Mouse (Mus musculus) kidney, postnatal 0 days (tissue): ENCODE measurements at regions not wholly inside any gene's neighbourhood (a gene's known extent, or its start where the extent isn't known, plus 50 kb on each side); places are given as distances from the start of the nearest gene placed in this dataset.

ENCODE experiments used
- ATAC-seq: fragments of 200-750 bp; cut with Nextera tagmentation; replicated peaks from 2 replicates; pipeline ENCODE4 v1.8.0; 2017; ENCODE audit warnings: low read depth, moderate number of reproducible peaks, moderate TSS enrichment, moderate library complexity; ENCODE audit not compliant: low FRiP score
- DNase-seq: peaks from one replicate; pipeline ENCODE4 v3.0.0-alpha.2; 2016; ENCODE audit warnings: low spot score
- H3K27ac ChIP-seq: fragments of 300-500 bp; sonication (generic); 2 replicates; pipeline ENCODE4 v1.5.1; 2014; ENCODE audit warnings: mild to moderate bottlenecking
- H3K27me3 ChIP-seq: fragments of 300-500 bp; sonication (generic); 2 replicates; pipeline ENCODE4 v1.6.1; 2014; ENCODE audit warnings: low read length, mixed read lengths; ENCODE audit not compliant: insufficient read depth
- H3K36me3 ChIP-seq: fragments of 300-500 bp; sonication (generic); 2 replicates; pipeline ENCODE4 v1.6.1; 2014; ENCODE audit warnings: low read length, mixed read lengths; ENCODE audit not compliant: insufficient read depth
- H3K4me1 ChIP-seq: fragments of 300-500 bp; sonication (generic); replicated peaks from 2 replicates; pipeline ENCODE4 v1.6.1; 2014; ENCODE audit warnings: antibody characterized with exemption, low read length, mixed read lengths; ENCODE audit not compliant: insufficient read depth
- H3K4me2 ChIP-seq: fragments of 300-500 bp; sonication (generic); 2 replicates; pipeline ENCODE4 v1.6.1; 2014; ENCODE audit warnings: mild to moderate bottlenecking, low read length, moderate library complexity, mixed read lengths
- H3K4me3 ChIP-seq: fragments of 300-500 bp; sonication (generic); replicated peaks from 2 replicates; pipeline ENCODE4 v1.5.1; 2014; ENCODE audit warnings: low read depth, low read length
- H3K9ac ChIP-seq: fragments of 300-500 bp; sonication (generic); 2 replicates; pipeline ENCODE4 v1.6.1; 2014; ENCODE audit warnings: low read depth, low read length
- H3K9me3 ChIP-seq: fragments of 300-500 bp; sonication (generic); replicated peaks from 2 replicates; pipeline ENCODE4 v1.6.1; 2016; ENCODE audit warnings: low read length, inconsistent platforms, mixed read lengths
- CTCF ChIP-seq: IDR thresholded peaks from 2 replicates; pipeline ENCODE4 v1.5.1; 2016; ENCODE audit warnings: antibody characterized with exemption, low read depth, mild to moderate bottlenecking, moderate library complexity
- WGBS: fragments of 180-500 bp; shearing (Covaris S2); extraction: QIAGEN DNeasy Blood & Tissue Kit; methylation state at CpG from one replicate; pipeline ENCODE4 v1.1.7; 2014; 5-methylcytosine and 5-hydroxymethylcytosine counted together

DNA sequence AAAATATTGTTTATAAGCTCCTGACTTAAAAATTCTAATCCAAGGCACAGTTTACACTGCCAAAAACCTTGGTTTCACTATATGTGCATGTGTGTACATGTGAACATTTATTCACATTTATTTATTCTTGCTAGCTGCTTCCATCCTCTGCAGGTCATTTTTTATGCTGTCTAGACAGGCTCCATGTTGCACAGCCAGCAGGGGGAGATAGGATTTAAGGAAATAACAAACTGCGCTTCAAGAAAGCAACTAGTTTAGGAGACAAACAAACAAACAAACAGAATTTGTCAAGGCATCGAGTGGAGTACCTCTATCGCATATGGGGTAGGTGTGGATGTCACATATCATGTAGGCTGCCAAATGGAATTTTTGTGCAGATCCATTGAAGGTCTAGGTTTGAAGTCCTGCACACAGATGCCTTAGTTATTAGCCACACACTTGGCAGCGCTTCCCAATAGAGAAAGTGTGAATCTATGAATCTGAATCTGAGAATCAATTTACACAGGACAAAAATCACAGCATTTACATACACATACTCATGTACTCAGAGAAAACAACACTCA is 797.7 kb upstream of the Pou3f3 start:
- Histone ChIP-seq H3K9me3 (no peaks in the 10 kb centered on the region), H3K27ac (no peak overlapping the region), H3K9ac (no peak overlapping the region), H3K4me3 (no peak overlapping the region), H3K4me1 (no peaks in the 10 kb centered on the region), H3K27me3 (no peaks in the 10 kb centered on the region), H3K4me2 (no peak overlapping the region), H3K36me3 (no peaks in the 10 kb centered on the region)
- peak; percentile 66 for TF ChIP-seq CTCF
- no peak for ATAC-seq
- 70% methylated on average over 4 of the region's 4 CpGs for WGBS
- DNase-seq: peak; percentile 44

DNA sequence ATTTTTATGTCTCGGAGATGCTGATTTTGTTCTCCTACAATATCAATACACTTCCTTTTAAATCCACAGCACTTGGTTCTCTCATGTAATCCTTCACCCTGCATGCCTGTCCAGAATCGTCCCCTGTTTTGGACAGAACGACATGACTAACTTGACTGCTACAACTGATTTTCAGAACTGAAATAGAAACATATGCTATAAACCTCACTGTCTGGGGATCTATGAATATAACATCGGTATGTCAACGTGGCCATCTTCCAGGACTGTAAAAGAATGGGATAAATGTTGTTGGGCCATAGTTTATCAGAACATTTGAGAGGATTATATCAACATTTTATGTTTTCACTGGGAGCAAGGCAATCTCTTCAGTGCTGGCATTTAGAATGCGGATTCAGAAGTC is 795.2 kb upstream of the Pou3f3 start:
- TF ChIP-seq CTCF: no peak
- no peak overlapping the region for H3K27ac ChIP-seq
- no peaks in the 10 kb centered on the region for H3K9me3 ChIP-seq
- 80% methylated on average over 6 of the region's 6 CpGs for WGBS
- H3K4me2 ChIP-seq: no peak overlapping the region
- no peak for DNase-seq
- no peaks in the 10 kb centered on the region for H3K27me3 ChIP-seq
- no peak overlapping the region for H3K4me3 ChIP-seq
- no peaks in the 10 kb centered on the region for H3K36me3 ChIP-seq
- H3K9ac ChIP-seq: no peak overlapping the region
- no peak for ATAC-seq
- no peaks in the 10 kb centered on the region for H3K4me1 ChIP-seq

DNA sequence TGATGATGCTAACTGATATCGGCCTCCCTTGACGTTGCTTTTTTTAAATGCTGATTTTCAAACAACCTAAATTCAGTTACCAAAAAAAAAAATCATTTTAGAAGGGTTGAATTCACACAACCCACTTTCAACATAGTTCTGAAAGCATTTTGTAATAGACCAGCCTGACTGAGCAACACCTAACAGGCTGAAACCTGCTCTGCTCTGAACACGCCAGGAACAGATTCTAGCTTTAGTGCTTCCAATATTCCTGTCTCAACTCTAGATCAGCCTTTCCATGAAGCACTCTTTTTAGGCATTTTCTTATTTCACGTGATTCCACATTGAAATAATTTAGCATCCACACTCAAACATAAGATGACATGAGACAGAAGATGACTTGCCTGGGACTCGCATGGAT is 789.6 kb upstream of the Pou3f3 start:
- WGBS: 81% methylated on average over 5 of the region's 5 CpGs
- Histone ChIP-seq H3K27me3 (no peaks in the 10 kb centered on the region), H3K36me3 (no peaks in the 10 kb centered on the region), H3K4me3 (no peak overlapping the region), H3K4me1 (no peaks in the 10 kb centered on the region), H3K4me2 (no peak overlapping the region), H3K9me3 (no peaks in the 10 kb centered on the region), H3K9ac (no peak overlapping the region), H3K27ac (no peak overlapping the region)
- ATAC-seq (no peak), DNase-seq (no peak)
- no peak for TF ChIP-seq CTCF

DNA sequence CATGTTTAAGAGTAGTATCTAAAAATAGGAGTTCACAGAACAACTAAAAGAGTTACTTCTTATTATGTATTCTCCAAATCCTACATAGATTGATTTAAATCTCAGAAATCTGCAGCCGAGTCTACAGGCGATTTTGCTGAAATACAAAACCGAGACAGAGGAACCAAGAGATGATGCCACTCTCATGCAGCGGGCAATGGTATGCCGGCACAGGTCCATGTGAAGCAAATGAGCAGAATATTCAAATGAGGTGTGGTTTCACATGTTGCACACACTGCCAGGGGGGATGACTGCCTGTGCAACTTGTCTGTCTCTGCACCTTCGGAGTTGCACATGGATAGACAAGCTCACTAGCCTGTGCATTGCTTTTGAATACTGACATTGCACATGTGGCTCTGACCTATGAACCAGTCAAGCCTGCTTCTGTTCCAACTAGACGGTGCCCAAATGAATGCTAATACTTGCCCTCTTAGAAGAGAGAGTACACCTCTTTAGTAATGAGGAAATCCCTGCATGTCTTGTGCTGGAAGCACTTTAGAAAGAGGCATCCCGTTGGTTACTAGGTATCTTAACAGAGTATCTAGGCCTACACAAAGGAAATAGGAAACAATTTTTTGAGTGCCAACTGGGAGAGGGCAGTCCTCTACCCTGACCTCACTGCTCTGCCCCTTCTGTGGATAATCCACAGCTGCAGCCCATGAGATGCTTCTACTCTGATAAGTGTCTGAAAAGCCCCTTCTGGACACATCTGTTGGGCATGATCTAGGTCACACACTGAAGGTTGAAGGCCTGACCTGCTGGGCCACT is 787.4 kb upstream of the Pou3f3 start:
- H3K9ac ChIP-seq: no peak overlapping the region
- H3K27me3 ChIP-seq: no peaks in the 10 kb centered on the region
- H3K4me2 ChIP-seq: no peak overlapping the region
- no peaks in the 10 kb centered on the region for H3K4me1 ChIP-seq
- no peaks in the 10 kb centered on the region for H3K36me3 ChIP-seq
- ATAC-seq: no peak
- WGBS: 87% methylated on average over 8 of the region's 8 CpGs
- H3K4me3 ChIP-seq: no peak overlapping the region
- no peaks in the 10 kb centered on the region for H3K9me3 ChIP-seq
- TF ChIP-seq CTCF: no peak
- no peak for DNase-seq
- H3K27ac ChIP-seq: no peak overlapping the region

DNA sequence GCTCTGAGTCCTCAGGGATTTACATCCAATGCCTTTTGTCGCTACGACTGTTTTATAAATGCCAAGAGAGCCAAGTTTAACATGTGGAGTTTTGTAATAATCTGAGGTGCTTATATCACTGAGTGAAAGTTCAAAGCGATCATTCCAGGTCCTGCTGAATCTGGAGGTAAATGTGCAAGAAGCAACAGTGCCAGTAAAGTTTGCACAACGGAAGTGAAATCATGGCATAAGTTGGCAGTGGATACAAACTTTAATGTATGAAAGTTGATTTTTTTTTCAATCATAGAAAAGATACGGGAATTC is 786.8 kb upstream of the Pou3f3 start:
- Histone ChIP-seq H3K4me1 (no peaks in the 10 kb centered on the region), H3K27me3 (no peaks in the 10 kb centered on the region), H3K4me2 (no peak overlapping the region), H3K9me3 (no peaks in the 10 kb centered on the region), H3K9ac (no peak overlapping the region), H3K4me3 (no peak overlapping the region), H3K36me3 (no peaks in the 10 kb centered on the region), H3K27ac (no peak overlapping the region)
- ATAC-seq: no peak
- 86% methylated on average over 5 of the region's 5 CpGs for WGBS
- no peak for DNase-seq
- no peak for TF ChIP-seq CTCF

DNA sequence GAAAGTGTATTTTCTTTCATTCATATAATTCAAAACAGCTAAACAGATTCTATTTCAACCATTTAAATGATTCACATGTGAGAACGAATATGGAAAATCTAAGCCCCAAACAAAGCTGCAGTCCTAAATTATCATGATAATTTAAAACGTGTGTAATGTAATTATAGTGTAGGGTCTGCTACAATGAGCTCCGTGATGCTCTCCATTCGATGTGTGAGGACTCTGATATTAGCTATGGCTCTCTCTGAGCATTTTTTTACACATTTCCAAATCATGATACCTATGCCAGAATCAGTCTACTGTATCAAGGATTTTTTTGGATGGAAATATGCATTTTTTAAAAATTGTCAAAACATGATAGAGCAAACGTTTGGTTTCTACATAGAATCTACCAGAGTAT is 785.8 kb upstream of the Pou3f3 start:
- 81% methylated on average over 5 of the region's 5 CpGs for WGBS
- ATAC-seq: no peak
- no peaks in the 10 kb centered on the region for H3K9me3 ChIP-seq

More for the DNA sequence above, 785.8 kb upstream of the Pou3f3 start:
- Histone ChIP-seq H3K4me1 (no peaks in the 10 kb centered on the region), H3K27me3 (no peaks in the 10 kb centered on the region), H3K4me2 (no peak overlapping the region), H3K27ac (no peak overlapping the region), H3K9ac (no peak overlapping the region), H3K36me3 (no peaks in the 10 kb centered on the region), H3K4me3 (no peak overlapping the region)
- no peak for DNase-seq
- TF ChIP-seq CTCF: no peak
